8 mouse cellular contexts compared by ENCODE assay signal in the genomic region with DNA sequence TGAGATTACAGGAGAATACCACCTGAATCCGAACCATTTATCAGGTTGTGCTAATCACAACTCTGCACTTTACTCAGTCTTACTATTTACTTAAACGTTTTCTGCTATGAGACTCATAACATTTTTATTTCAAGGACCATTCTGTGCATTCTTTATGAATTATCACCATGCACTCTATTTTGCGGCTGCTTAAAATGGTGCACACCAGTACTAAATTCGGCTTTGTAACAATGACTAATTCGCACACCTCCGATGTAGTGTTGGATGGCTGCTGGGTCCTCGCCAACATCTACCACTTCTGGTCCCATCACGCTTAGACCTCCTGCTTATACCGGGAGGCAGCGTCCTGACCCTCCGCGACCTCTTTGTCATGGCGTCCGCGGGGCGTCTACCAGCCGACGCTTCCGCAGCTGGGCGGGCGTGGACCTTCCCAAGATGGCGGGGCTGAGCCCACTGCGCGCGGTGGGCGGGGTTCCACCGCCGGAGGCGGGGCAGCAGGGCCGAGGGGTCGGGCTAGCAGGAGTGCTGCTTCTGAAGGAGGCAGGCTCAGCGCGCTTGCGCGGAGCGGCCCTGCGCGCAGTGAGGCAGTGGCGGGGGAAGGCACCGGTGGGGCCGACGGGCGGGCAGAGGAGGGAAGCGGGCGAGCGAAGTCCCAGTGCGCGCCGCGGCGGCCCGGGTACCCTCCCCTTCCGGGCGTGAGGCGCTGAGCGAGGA. TPM values are rescaled to one million over a fixed set of nuclear protein-coding genes. Genes with fewer than 3 reads are reported as not detected.
DNase-seq lines count a peak whose midpoint lies in the region; ATAC-seq lines count a peak whose summit lies in the region.

TSS of gene Ube2g1 (plus strand) at position 590 of the 714 bp plus-strand sequence.

- H3K27me3 ChIP-seq in hindbrain, embryonic 14.5 days (ENCODE audit: control insufficient read depth, insufficient read depth, low read length): no peaks in the 10 kb centered on the region

- H3K9me3 ChIP-seq in hindbrain, embryonic 14.5 days (ENCODE audit: control insufficient read depth, low read length): no peaks in the 10 kb centered on the region

- peak within 1 kb of the TSS; percentile 65 for H3K4me2 ChIP-seq in hindbrain, embryonic 14.5 days (replicated peaks)

- ATAC-seq in hindbrain, embryonic 14.5 days (ENCODE audit: low FRiP score): peak; percentile 94

- no peaks in the 10 kb centered on the region for H3K36me3 ChIP-seq in hindbrain, embryonic 14.5 days (replicated peaks; ENCODE audit: control insufficient read depth, insufficient read depth)

- WGBS in hindbrain, embryonic 14.5 days: 4% methylated on average over 37 of the region's 56 CpGs

- peak; percentile 97 for DNase-seq in R1 (ENCODE audit: low read depth, low spot score)
- peak; percentile 98 to 99 for DNase-seq in cerebellum, postnatal 25 days
- DNase-seq in frontal cortex, postnatal 25 days (ENCODE audit: low spot score in 2 of 2): peak; percentile 91 to 95
- peak; percentile 99 for DNase-seq in hindbrain, embryonic 14.5 days (ENCODE audit: low spot score)
- peak; percentile 98 for DNase-seq in layer of hippocampus, postnatal 36 days
- peak; percentile 98 for DNase-seq in lung, postnatal 36 days
- DNase-seq in retina, postnatal 1 day: peak; percentile 99
- peak; percentile 93 to 98 for DNase-seq in urinary bladder, adult 18-20 months (ENCODE audit: low spot score in 2 of 2)

- peak within 1 kb of the TSS; percentile 97 for H3K27ac ChIP-seq in hindbrain, embryonic 14.5 days

- peaks cover 22% of the 10 kb centered on the region for H3K4me1 ChIP-seq in hindbrain, embryonic 14.5 days (replicated peaks; ENCODE audit: control insufficient read depth, insufficient read depth, low read length)

- H3K9ac ChIP-seq in hindbrain, embryonic 14.5 days: peak within 1 kb of the TSS; percentile 98

- H3K4me3 ChIP-seq in hindbrain, embryonic 14.5 days (replicated peaks; ENCODE audit: low read length): peak within 1 kb of the TSS; percentile 95

RNA-seq across cellular contexts. Expression of gene Ube2g1, which starts in this region (rescaled TPM):
- polyA plus RNA-seq in hindbrain, embryonic 14.5 days (2014; fragmentation: Nextera tagmentation; extraction: Ambion mirVana): 92.9 and 102 TPM in 2 replicates
- 10 to 100 TPM; 47.7 to 49.7 TPM for total RNA-seq in layer of hippocampus, postnatal 36 days (2021)

Comparison
In these comparisons a context has a peak if more than half of its experiments do, and no peak if none do; other contexts are left out.
1. Peak in every context shown above with its lines: DNase-seq, ATAC-seq, H3K4me3 ChIP-seq and H3K27ac ChIP-seq.